Mouse (Mus musculus): ENCODE measurements around the gene Rbm26. TPM values are rescaled to one million over a fixed set of nuclear protein-coding genes. Genes with fewer than 3 reads are reported as not detected.

Gene Rbm26
- polyA plus RNA-seq, 1 experiment from 2014 or later = 33.3 TPM

DNA sequence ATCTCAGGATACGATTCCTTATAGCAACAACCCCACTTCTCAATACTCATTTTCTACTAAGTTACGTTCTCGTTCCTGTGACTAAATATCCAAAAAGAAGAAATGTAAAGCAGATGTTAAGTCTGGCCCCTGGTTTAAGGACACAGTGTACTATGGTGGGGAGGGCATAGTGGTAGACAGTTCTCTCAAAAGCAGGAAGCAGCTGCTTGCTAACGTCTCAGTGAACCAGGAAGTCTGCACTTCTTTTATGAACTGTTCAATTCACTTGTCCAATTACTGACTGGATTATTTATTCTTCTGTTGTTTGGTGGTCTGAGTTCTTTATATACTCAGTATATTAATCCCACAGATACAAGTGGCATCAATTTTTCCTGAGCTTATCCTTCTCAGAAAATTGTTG, 12.3 kb downstream of the Rbm26 start:
- no peak for ATAC-seq (replicated peaks)
- Histone ChIP-seq H3K27me3 (replicated peaks) (no peaks in the 10 kb centered on the region), H3K9ac (no peak overlapping the region), H3K36me3 (replicated peaks) (no peaks in the 10 kb centered on the region), H3K4me3 (no peak overlapping the region), H3K9me3 (no peaks in the 10 kb centered on the region), H3K4me1 (0 out of 2 replicates have a peak, but pooled peaks cover 4% of the 10 kb centered on the region), H3K4me2 (no peak overlapping the region), H3K27ac (no peak overlapping the region)
- WGBS = 64% methylated on average over 4 of the region's 4 CpGs

- H3K27me3 ChIP-seq (replicated peaks) = no peaks in the 10 kb centered on the region
- ATAC-seq (replicated peaks) = no peak
- H3K4me2 ChIP-seq = no peak overlapping the region
- no peak overlapping the region for H3K9ac ChIP-seq
- H3K4me1 ChIP-seq = 0 out of 2 replicates have a peak, but pooled peaks cover 4% of the 10 kb centered on the region
- H3K4me3 ChIP-seq = no peak overlapping the region
- WGBS = 95% methylated on average over 1 of the region's 1 CpGs
- H3K27ac ChIP-seq = no peak overlapping the region
- H3K9me3 ChIP-seq = no peaks in the 10 kb centered on the region
- no peaks in the 10 kb centered on the region for H3K36me3 ChIP-seq (replicated peaks)
These were observed 15.8 kb downstream of the Rbm26 start for GRCm38 (mm10) chr14:105161334-105161733.

GRCm38 (mm10) chr14:105158526-105158925, 18.6 kb downstream of the Rbm26 start:
- 88% methylated on average over 2 of the region's 2 CpGs for WGBS
- no peak for ATAC-seq (replicated peaks)
- H3K4me3 ChIP-seq = no peak overlapping the region

DNA sequence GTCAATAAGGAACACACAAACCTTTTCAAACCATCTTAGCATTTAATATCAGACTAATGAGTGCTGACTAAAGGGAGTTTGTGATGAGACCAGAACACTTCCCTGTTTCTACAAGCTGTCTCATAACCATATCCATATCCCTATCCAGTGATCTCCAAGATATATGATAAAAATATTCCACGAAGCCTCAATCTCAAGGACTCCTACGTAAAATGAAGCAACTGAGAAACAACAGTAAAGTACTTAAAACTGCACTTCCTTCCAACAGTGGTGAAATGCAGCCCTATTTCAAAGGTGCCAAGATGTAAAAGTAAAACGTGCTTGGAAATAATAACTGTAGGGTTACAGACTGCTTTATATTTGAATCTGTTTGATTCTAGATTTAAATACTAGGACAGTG, 43.1 kb downstream of the Rbm26 start:
- Histone ChIP-seq H3K4me2 (no peak overlapping the region), H3K27ac (no peak overlapping the region), H3K4me3 (no peak overlapping the region), H3K27me3 (replicated peaks) (no peaks in the 10 kb centered on the region), H3K4me1 (no peaks in the 10 kb centered on the region), H3K36me3 (replicated peaks) (peaks cover 10% of the 10 kb centered on the region), H3K9me3 (no peaks in the 10 kb centered on the region), H3K9ac (no peak overlapping the region)
- 97% methylated on average over 3 of the region's 3 CpGs for WGBS
- no peak for ATAC-seq (replicated peaks)

More at GRCm38 (mm10) chr14:105158526-105158925, 18.6 kb downstream of the Rbm26 start:
- 0 out of 2 replicates have a peak, but pooled peaks cover 4% of the 10 kb centered on the region for H3K4me1 ChIP-seq
- H3K4me2 ChIP-seq = no peak overlapping the region
- no peak overlapping the region for H3K27ac ChIP-seq
- H3K9me3 ChIP-seq = no peaks in the 10 kb centered on the region
- H3K36me3 ChIP-seq (replicated peaks) = no peaks in the 10 kb centered on the region
- no peak overlapping the region for H3K9ac ChIP-seq
- no peaks in the 10 kb centered on the region for H3K27me3 ChIP-seq (replicated peaks)

- H3K4me2 ChIP-seq = no peak overlapping the region
- 88% methylated on average over 4 of the region's 4 CpGs for WGBS
- ATAC-seq (replicated peaks) = no peak
- H3K9ac ChIP-seq = no peak overlapping the region
- no peaks in the 10 kb centered on the region for H3K9me3 ChIP-seq
- no peaks in the 10 kb centered on the region for H3K27me3 ChIP-seq (replicated peaks)
- H3K4me1 ChIP-seq = no peaks in the 10 kb centered on the region
- H3K36me3 ChIP-seq (replicated peaks) = peaks cover 15% of the 10 kb centered on the region
- no peak overlapping the region for H3K27ac ChIP-seq
- H3K4me3 ChIP-seq = no peak overlapping the region
These were observed 49.3 kb downstream of the Rbm26 start for GRCm38 (mm10) chr14:105127715-105128385.

- whole genome bisulfite sequencing = 93% methylated on average over 9 of the region's 9 CpGs
- Histone ChIP-seq H3K27ac (no peak overlapping the region), H3K4me2 (no peak overlapping the region), H3K9me3 (no peaks in the 10 kb centered on the region), H3K4me3 (no peak overlapping the region), H3K36me3 (replicated peaks) (peaks cover 15% of the 10 kb centered on the region), H3K4me1 (no peaks in the 10 kb centered on the region), H3K9ac (no peak overlapping the region), H3K27me3 (replicated peaks) (no peaks in the 10 kb centered on the region)
- ATAC-seq (replicated peaks) = no peak
These were observed 52.6 kb downstream of the Rbm26 start for GRCm38 (mm10) chr14:105124513-105124912.

DNA sequence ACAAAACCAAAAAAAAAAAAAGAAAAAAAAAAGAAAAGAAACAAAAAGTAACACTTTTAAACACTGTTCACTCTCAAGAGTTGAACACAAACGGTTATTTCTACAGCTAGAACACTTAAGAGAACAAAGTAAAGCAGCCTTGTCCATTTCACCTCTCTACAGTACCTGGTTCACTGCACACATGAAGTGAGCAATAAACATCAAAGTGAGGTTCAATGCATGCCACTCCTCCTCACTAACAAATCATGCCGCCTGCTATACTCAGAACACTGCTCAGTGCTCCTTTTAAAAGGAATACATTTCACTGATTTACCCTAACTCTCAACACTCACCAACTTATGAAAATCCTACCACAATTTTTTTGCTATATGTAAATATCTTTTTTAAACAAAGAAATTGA, 61.7 kb downstream of the Rbm26 start:
- no peak overlapping the region for H3K4me3 ChIP-seq
- H3K9ac ChIP-seq = no peak overlapping the region
- no peaks in the 10 kb centered on the region for H3K4me1 ChIP-seq
- H3K27me3 ChIP-seq (replicated peaks) = no peaks in the 10 kb centered on the region
- ATAC-seq (replicated peaks) = no peak
- H3K36me3 ChIP-seq (replicated peaks) = peaks cover 10% of the 10 kb centered on the region; the same call in 1 of the 2 replicates
- no peaks in the 10 kb centered on the region for H3K9me3 ChIP-seq
- no peak overlapping the region for H3K4me2 ChIP-seq
- no peak overlapping the region for H3K27ac ChIP-seq
- WGBS = 79% methylated on average over 2 of the region's 2 CpGs

DNA sequence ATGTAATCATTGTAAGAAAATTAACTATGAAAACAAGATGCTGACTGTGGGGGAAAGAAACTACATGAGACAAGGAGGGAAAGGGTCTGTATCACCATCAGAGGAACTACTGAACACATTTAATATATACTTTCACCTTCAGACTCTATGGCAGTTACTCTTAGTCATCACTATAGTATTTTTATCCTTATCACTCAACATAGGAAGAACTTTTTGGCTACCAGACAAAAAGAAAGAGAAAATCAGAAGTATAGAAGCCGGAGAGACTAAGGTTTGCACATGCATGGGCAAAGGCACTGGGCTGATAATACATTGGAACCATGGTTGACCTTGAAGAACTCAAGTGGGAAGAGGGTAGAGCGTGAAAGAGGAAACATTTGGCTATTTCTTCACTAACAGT, 70.9 kb downstream of the Rbm26 start:
- ATAC-seq (replicated peaks) = no peak
- Histone ChIP-seq H3K4me3 (no peak overlapping the region), H3K9ac (no peak overlapping the region), H3K36me3 (replicated peaks) (no peaks in the 10 kb centered on the region), H3K9me3 (no peaks in the 10 kb centered on the region), H3K4me2 (no peak overlapping the region), H3K27ac (no peak overlapping the region), H3K4me1 (no peaks in the 10 kb centered on the region), H3K27me3 (replicated peaks) (no peaks in the 10 kb centered on the region)
- WGBS = 95% methylated on average over 2 of the region's 2 CpGs

DNA sequence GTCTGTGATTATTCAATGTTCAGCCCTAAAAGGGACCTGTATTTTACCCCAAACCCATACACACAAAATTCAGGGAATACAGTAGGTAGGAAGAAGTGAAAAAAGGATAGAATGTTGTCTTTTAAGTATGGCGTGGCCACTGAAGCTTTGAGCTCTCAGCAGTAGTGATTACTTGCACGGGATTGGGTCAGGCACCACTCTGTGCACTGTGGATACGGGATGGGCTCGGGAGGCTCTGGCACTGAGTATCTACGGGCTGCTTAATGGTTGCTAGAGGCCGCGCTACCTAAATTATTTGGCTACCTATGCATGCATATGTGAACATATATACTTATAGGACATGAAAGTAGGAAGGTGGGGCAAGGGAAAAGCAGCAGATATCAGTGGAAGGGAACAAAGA, 78.3 kb downstream of the Rbm26 start:
- ATAC-seq (replicated peaks) = peak; percentile 62
- H3K4me2 ChIP-seq = no peak overlapping the region
- H3K4me3 ChIP-seq = no peak overlapping the region
- WGBS = 82% methylated on average over 7 of the region's 7 CpGs
- H3K27me3 ChIP-seq (replicated peaks) = no peaks in the 10 kb centered on the region
- H3K36me3 ChIP-seq (replicated peaks) = no peaks in the 10 kb centered on the region
- H3K9ac ChIP-seq = no peak overlapping the region
- H3K9me3 ChIP-seq = no peaks in the 10 kb centered on the region
- no peaks in the 10 kb centered on the region for H3K4me1 ChIP-seq
- H3K27ac ChIP-seq = no peak overlapping the region

GRCm38 (mm10) chr14:105096221-105096620, 80.9 kb downstream of the Rbm26 start:
- WGBS = 56% methylated on average over 3 of the region's 3 CpGs
- Histone ChIP-seq H3K4me3 (no peak overlapping the region), H3K4me2 (no peak overlapping the region), H3K27me3 (replicated peaks) (no peaks in the 10 kb centered on the region), H3K36me3 (replicated peaks) (no peaks in the 10 kb centered on the region), H3K4me1 (no peaks in the 10 kb centered on the region), H3K9ac (no peak overlapping the region), H3K9me3 (no peaks in the 10 kb centered on the region), H3K27ac (no peak overlapping the region)
- no peak for ATAC-seq (replicated peaks)

- H3K9me3 ChIP-seq = no peaks in the 10 kb centered on the region
- H3K4me3 ChIP-seq = no peak overlapping the region
- H3K27me3 ChIP-seq (replicated peaks) = no peaks in the 10 kb centered on the region
- H3K4me2 ChIP-seq = no peak overlapping the region
- no peak for ATAC-seq (replicated peaks)
- H3K9ac ChIP-seq = no peak overlapping the region
- 87% methylated on average over 4 of the region's 4 CpGs for WGBS
- no peaks in the 10 kb centered on the region for H3K36me3 ChIP-seq (replicated peaks)
- H3K4me1 ChIP-seq = 0 out of 2 replicates have a peak, but pooled peaks cover 3% of the 10 kb centered on the region
- H3K27ac ChIP-seq = no peak overlapping the region
These were observed 90.1 kb downstream of the Rbm26 start for GRCm38 (mm10) chr14:105087001-105087400.

GRCm38 (mm10) chr14:105085332-105085993, 91.7 kb downstream of the Rbm26 start:
- no peak overlapping the region for H3K9ac ChIP-seq
- H3K36me3 ChIP-seq (replicated peaks) = no peaks in the 10 kb centered on the region
- peak; percentile 60 for ATAC-seq (replicated peaks)
- WGBS = 63% methylated on average over 7 of the region's 7 CpGs
- H3K27ac ChIP-seq = no peak overlapping the region
- 0 out of 2 replicates have a peak, but pooled peaks cover 3% of the 10 kb centered on the region for H3K4me1 ChIP-seq
- no peak overlapping the region for H3K4me2 ChIP-seq
- H3K4me3 ChIP-seq = no peak overlapping the region
- H3K9me3 ChIP-seq = no peaks in the 10 kb centered on the region
- H3K27me3 ChIP-seq (replicated peaks) = no peaks in the 10 kb centered on the region

All from midbrain, embryonic 15.5 days (tissue).